Mouse (Mus musculus) bone marrow, adult 2 months (tissue): ENCODE results near the gene Insc. TPM values are rescaled to one million over a fixed set of nuclear protein-coding genes. Genes with fewer than 3 reads are reported as not detected.
A peak's percentile ranks its signal among the peaks of the same experiment; 100 is the strongest.
"Not testable (repeated sequence)": the region's sequence is repeated elsewhere in the genome, so short reads cannot be mapped to it uniquely, and the experiment has no call there.

Experiments used
- H3K27ac ChIP-seq: fragments of 200-500 bp; 2 replicates; pipeline ENCODE4 v1.5.1; 2012; ENCODE audit warnings: low read depth, mild to moderate bottlenecking, control low read depth, inconsistent platforms, low read length; ENCODE audit not compliant: control insufficient read depth, poor library complexity, insufficient read depth
- H3K4me1 ChIP-seq: fragments of 200-500 bp; 2 replicates; pipeline ENCODE4 v1.6.1; 2011; ENCODE audit warnings: low read length; ENCODE audit not compliant: control insufficient read depth, insufficient read depth
- H3K4me3 ChIP-seq: fragments of 200-500 bp; replicated peaks from 2 replicates; pipeline ENCODE3; 2011; ENCODE audit warnings: mild to moderate bottlenecking, low read depth, low read length, control low read depth; ENCODE audit not compliant: control insufficient read depth
- CTCF ChIP-seq: fragments of 200-500 bp; IDR thresholded peaks from 2 replicates; pipeline ENCODE4 v1.5.1; 2011; ENCODE audit warnings: low read length, control low read depth; ENCODE audit not compliant: control insufficient read depth, insufficient read depth
- POLR2A ChIP-seq: fragments of 200-500 bp; IDR thresholded peaks from 2 replicates; pipeline ENCODE4 v1.6.1; 2011; ENCODE audit warnings: low read depth, mild to moderate bottlenecking, control low read depth, low read length, borderline replicate concordance; ENCODE audit not compliant: control insufficient read depth
- WGBS: fragments of 180-500 bp; shearing (Covaris S2); methylation state at CpG from one replicate; pipeline ENCODE4 v1.1.7; 2018; 5-methylcytosine and 5-hydroxymethylcytosine counted together
- polyA plus RNA-seq: library from polyadenylated mRNA; stranded (reverse); fragments of >200 nt; gene quantifications from 2 replicates; pipeline ENCODE4 v1.2.4, GENCODE M21; 2011; ENCODE audit warnings: low replicate concordance; ENCODE audit not compliant: missing spikeins, insufficient read depth, insufficient read length

Insc gene
- polyA plus RNA-seq: not detected in 2 replicates

- H3K27ac ChIP-seq: no peak within 1 kb of the TSS
- no peak within 1 kb of the TSS for H3K4me3 ChIP-seq
- 75% methylated on average over 5 of the region's 5 CpGs for WGBS
- TF ChIP-seq CTCF (no peak), POLR2A (no peak)
- no peaks in the 10 kb centered on the region for H3K4me1 ChIP-seq
These were observed at the start of gene Insc for GRCm38 (mm10) chr7:114743022-114743780. Gene Insc, plus strand, starts transcription at chr7:114743694.

DNA sequence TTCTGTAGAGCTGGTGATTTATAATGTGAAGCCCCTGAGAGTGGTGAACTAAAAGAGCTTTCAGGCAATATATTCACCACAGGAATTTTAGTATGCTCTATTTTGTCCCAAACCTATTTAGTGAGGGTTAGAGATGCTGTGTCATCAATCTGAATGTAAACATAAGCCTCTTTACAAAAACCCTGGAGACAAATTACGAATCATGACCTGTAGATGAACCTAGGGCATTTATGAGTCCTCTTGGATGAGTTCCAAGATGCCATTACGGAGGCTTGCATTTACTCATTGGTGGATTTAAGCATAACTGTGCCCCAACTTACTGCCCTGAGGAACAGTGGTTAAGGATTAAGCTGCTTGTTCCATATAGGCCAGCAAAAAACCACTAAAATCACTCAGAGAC lies 42.6 kb upstream of the Insc start:
- no peak for TF ChIP-seq CTCF
- no peak for TF ChIP-seq POLR2A
- Histone ChIP-seq H3K4me3 (no peak overlapping the region), H3K4me1 (no peaks in the 10 kb centered on the region), H3K27ac (no peak overlapping the region)
- 63% methylated on average over 2 of the region's 2 CpGs for WGBS

DNA sequence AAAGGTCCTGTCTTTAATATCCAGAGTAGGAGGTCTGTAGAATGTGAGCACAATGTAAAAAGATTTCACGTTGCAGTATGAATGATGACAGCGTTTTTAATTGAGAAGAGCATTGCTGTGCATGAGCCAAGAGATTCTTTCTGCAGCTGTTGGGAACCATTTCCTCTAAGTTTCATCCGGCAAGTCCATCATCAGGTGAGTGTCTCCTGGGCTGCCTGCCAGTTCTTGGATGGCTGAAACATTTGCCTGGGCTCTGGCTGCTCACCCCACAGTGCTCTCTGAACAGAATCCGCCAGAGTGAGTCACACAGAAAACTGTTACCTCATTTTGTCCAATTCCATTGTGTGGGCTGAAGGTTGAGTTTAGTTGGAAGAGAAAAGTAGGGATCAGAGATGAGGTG lies 36.8 kb upstream of the Insc start:
- 78% methylated on average over 4 of the region's 4 CpGs for WGBS
- TF ChIP-seq CTCF: no peak

GRCm38 (mm10) chr7:114707398-114707797 lies 36.1 kb upstream of the Insc start:
- no peak overlapping the region for H3K4me3 ChIP-seq
- 70% methylated on average over 1 of the region's 1 CpGs for WGBS

More for the DNA sequence above, 36.8 kb upstream of the Insc start:
- no peak overlapping the region for H3K27ac ChIP-seq
- H3K4me3 ChIP-seq: no peak overlapping the region
- H3K4me1 ChIP-seq: no peaks in the 10 kb centered on the region

DNA sequence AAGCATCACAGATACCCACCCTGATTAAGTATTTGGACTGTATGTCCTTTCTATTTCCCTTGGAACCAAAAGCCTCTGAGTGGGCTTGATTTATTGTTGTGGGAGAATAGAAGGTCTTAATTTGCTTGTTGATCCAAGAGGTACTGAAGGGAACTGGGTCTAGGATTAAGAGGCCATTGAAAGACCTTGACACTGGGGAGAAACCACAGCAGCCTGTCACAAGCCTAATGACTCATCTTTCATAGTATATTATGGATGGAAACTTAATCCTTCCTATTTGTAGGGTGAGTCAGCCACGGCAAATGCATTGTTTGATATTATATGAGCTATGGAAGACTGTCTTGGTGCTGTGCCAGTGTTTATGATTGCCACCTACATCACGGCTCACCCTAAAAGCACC lies 33.1 kb upstream of the Insc start:
- no peak for TF ChIP-seq POLR2A
- WGBS: 68% methylated on average over 2 of the region's 2 CpGs
- H3K4me3 ChIP-seq: no peak overlapping the region
- no peaks in the 10 kb centered on the region for H3K4me1 ChIP-seq
- no peak overlapping the region for H3K27ac ChIP-seq

More at GRCm38 (mm10) chr7:114707398-114707797, 36.1 kb upstream of the Insc start:
- no peak for TF ChIP-seq CTCF
- TF ChIP-seq POLR2A: no peak
- no peak overlapping the region for H3K27ac ChIP-seq
- H3K4me1 ChIP-seq: no peaks in the 10 kb centered on the region

DNA sequence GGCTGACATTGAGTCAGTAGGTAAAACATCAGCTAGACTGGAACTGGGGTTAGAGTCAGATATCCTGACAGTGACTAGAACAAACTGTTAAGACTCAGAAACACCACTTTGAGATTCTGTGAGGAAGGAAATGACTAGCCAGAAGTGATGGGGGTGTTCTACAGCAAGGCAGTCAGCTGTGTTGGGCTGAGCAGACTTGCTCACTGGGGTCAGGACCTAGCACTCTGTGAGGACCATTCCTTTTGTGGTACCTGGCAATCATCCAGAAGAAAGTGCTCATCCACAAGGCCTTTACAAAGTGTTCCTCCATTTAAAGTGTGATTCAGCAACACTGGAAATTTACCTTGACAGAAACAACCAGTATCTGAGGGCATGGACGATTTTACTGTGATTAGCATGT lies 31.0 kb upstream of the Insc start:
- no peak overlapping the region for H3K27ac ChIP-seq
- 8% methylated on average over 1 of the region's 1 CpGs for WGBS
- H3K4me3 ChIP-seq: no peak overlapping the region
- TF ChIP-seq POLR2A: no peak
- no peaks in the 10 kb centered on the region for H3K4me1 ChIP-seq

GRCm38 (mm10) chr7:114718300-114718699 lies 25.2 kb upstream of the Insc start, which contains the start of gene Calcb:
Gene Calcb, plus strand, starts transcription at chr7:114718643.
- TF ChIP-seq CTCF (no peak), POLR2A (no peak)
- Histone ChIP-seq H3K4me1 (no peaks in the 10 kb centered on the region), H3K27ac (no peak within 1 kb of the TSS), H3K4me3 (no peak within 1 kb of the TSS)
- 8% methylated on average over 11 of the region's 11 CpGs for WGBS

GRCm38 (mm10) chr7:114719381-114720131 lies 23.9 kb upstream of the Insc start:
- TF ChIP-seq CTCF (peak; percentile 30; the same call in 1 of the 2 replicates), POLR2A (no peak)
- Histone ChIP-seq H3K4me3 (no peak overlapping the region), H3K27ac (no peak overlapping the region), H3K4me1 (no peaks in the 10 kb centered on the region)
- 6% methylated on average over 17 of the region's 17 CpGs for WGBS

- TF ChIP-seq CTCF: peak; percentile 30; the same call in 1 of the 2 replicates
- not testable (repeated sequence) for H3K4me3 ChIP-seq, H3K27ac ChIP-seq, H3K4me1 ChIP-seq
- WGBS: 63% methylated on average over 4 of the region's 4 CpGs
These were observed 13.8 kb upstream of the Insc start for GRCm38 (mm10) chr7:114729696-114730095.
